Mouse (Mus musculus): ENCODE results near the gene Zfp146.
"Not testable (repeated sequence)": the region's sequence is repeated elsewhere in the genome, so short reads cannot be mapped to it uniquely, and the experiment has no call there.

The Zfp146 gene

GRCm38 (mm10) chr7:30189116-30189491 is 19.6 kb upstream of the Zfp146 start:
- DNase-seq = no peak

GRCm38 (mm10) chr7:30188344-30189115 is 19.0 kb upstream of the Zfp146 start:
- DNase-seq = no peak

GRCm38 (mm10) chr7:30184641-30185348 is 15.2 kb upstream of the Zfp146 start:
- DNase-seq = no peak

GRCm38 (mm10) chr7:30183879-30184289 is 14.3 kb upstream of the Zfp146 start, which contains the start of gene Cox7a1:
Gene Cox7a1, plus strand, starts transcription at chr7:30184144.
- DNase-seq = peak; percentile 95 to 96

DNA sequence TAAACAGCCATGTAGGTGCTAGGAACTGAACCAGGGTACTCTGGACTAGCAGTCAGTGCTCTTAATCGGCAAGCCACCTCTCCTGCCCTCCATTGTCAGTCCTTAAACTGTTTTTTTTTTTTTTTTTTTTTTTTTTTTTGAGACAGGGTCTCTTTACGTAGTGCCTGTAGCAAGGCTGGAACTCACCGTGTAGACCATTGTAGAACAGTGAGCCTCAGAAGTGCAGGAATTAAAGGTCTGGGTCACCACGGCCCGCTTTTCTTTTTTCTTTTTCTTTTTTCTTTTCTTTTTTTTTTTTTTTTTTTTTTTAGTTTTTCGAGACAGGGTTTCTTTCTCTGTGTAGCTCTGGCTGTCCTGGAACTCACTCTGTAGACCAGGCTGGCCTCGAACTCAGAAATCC is 13.6 kb upstream of the Zfp146 start:
- DNase-seq = not testable (repeated sequence)

GRCm38 (mm10) chr7:30181929-30182328 is 12.4 kb upstream of the Zfp146 start:
- DNase-seq = not testable (repeated sequence)

GRCm38 (mm10) chr7:30181308-30181707 is 11.8 kb upstream of the Zfp146 start:
- DNase-seq = peak; percentile 68 to 77

GRCm38 (mm10) chr7:30178256-30178655 is 8.7 kb upstream of the Zfp146 start:
- DNase-seq = no peak

- no peak for DNase-seq
Measured at GRCm38 (mm10) chr7:30176474-30176873, 6.9 kb upstream of the Zfp146 start.

GRCm38 (mm10) chr7:30170283-30170951 is 867 bp upstream of the Zfp146 start:
- DNase-seq = no peak

DNA sequence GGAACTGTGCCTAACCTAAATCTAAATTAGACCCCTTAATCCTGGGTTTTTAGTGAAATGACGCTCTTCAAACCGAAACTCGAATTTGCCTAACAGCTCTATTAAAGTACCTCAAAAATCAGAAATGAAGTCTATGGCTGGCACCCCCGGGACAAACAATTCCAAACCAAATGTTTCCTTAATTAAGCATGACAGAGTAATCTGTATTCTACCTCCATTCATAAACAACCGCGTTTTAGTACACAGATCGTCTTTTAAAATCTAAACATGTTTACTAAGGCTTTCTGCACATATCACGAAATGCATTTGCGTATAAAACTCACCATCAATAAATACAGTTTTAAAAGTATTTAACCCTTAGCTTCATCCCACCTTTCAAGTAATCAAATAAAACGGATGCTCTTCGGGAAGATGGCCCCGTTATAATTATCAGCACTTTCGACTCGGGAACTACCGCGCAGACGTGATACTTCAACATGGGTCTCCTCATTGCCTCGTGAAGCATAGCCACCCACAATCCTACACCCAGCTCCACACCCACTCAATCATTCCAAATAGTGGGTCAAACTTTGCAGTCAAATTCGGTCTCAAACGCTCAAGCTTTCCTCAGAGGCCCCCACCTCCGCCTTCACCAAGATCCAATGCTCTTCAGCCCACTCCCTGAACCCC is 502 bp downstream of the Zfp146 start:
- no peak for DNase-seq

DNA sequence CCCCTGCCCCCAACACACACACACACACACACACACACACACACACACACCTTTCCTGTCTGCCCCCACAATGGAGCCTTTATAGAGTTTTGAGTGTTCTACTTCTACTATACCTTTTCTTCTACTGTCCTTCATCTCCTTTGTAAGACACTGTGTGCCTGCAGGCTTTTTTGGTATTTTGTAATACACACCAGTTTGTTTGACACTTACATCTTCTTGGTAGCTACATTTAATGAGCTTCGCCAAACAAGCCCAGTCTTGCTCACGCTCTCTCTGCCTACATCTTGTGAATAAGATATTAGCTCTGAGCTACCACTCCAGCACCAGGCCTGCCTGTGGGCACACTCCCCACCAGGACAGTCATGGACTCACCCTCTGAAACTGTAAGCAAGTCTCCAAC is 4.8 kb downstream of the Zfp146 start:
- DNase-seq = no peak

GRCm38 (mm10) chr7:30163113-30163512 is 6.4 kb downstream of the Zfp146 start:
- no peak for DNase-seq

DNA sequence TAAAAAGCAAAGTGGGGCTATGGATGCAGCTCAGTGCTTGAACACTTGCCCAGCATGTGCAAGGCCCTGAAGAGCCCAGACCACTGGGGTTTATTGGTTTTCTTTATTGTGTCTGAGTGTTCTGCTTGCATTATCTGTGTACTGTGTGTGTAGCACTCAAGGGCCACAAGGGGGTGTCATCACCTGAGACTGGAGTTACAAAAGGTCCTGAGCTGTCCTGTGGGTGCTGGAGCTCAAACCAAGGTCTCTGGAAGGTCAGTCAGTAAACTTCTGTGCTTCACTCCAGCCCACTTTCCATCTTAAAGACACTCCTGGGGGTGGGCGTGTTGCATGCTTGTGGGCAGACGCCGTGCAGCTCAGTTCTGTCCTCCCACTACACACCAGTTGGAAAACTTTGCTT is 14.0 kb downstream of the Zfp146 start:
- no peak for DNase-seq

GRCm38 (mm10) chr7:30154040-30154439 is 15.5 kb downstream of the Zfp146 start:
- no peak for DNase-seq

DNA sequence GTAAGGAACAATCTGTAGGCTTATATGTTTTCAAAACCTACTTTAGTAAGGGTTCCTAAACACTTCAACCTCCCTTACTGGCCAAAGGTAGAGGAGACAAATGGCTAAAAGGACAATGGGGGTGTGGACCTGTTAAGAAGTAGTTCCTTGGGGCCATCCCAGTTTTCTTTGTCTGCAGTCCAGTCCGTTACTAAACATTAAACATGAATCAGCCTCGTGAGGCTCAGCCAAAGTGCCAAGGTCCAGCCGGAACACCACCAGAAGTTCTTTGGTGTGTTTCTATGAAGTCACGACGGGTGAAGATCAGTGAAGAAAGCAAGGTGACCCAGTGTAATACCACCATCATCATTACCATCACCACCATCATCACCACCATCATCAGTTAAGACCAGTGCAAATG is 22.5 kb downstream of the Zfp146 start:
- DNase-seq = no peak

GRCm38 (mm10) chr7:30143555-30144209 is 25.9 kb downstream of the Zfp146 start:
- peak; percentile 15 to 25 for DNase-seq

GRCm38 (mm10) chr7:30143170-30143554 is 26.4 kb downstream of the Zfp146 start:
- DNase-seq = no peak

DNA sequence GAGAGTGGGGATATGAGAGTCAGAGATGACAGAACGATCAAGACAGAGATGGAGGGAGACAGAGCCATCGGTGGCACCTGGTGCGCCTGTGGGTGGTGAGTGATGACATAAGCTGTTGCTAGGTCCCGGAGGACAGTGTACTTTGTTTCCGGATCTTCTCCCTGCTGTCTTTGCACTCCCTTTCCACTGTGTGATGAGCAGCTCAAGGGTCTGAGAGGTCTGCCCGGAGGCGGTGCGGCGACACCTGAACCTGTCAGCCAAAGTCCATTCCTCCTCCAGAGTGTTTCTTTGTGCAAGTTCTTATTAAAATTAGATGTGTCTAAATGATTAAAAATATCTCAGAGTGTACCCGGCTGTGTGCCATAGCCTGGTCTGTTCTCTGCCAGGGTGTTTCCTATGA is 32.7 kb downstream of the Zfp146 start:
- DNase-seq = no peak

DNA sequence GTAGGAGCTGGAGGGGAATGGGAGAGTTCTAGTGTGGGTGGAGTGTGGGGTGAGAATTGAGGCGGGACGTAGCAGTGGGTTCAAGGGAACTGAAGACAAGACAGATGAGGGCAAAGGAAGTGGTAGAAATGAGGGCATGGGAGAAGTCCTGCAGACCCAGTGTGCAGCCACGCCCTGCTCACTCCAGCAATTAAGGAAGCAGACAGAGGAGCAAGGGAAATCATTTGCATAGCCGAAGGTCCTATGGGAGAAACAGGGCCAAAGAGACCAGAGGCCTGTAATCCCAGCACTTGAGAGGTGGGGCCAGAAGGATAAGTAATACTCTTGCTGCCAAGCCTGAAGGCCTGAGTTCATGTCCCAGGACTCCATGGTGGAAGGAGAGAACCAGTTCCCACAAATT is 37.2 kb downstream of the Zfp146 start:
- DNase-seq = no peak

GRCm38 (mm10) chr7:30129900-30130299 is 39.6 kb downstream of the Zfp146 start:
- DNase-seq = no peak

DNA sequence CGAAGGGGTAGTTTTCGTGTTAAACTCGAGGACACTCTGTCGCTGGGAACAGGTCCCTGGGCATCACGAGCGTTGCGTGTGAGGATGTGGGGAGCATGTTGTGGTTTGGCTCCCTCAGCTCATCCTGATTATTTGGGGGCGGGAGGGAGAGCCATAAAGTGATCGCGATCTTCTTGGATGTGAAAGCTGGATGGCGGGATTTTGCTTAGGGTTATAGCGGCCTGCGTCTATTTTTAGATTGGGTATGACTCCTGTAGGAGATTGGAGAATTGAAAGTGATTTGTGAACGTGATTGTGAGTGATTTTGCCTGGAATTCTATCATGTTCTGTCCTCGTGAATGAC is 47.4 kb downstream of the Zfp146 start:
- DNase-seq = no peak

Measured in lung, adult 18-20 months (tissue).